Mouse (Mus musculus): ENCODE data around the gene Rc3h1. TPM values are rescaled to one million over a fixed set of nuclear protein-coding genes. Genes with fewer than 3 reads are reported as not detected.

Rc3h1 gene
- polyA plus RNA-seq, 1 experiment from 2014 or later = 4.2 TPM

GRCm38 (mm10) chr1:160919383-160919782, 13.2 kb downstream of the Rc3h1 start:
- Histone ChIP-seq H3K4me1 (replicated peaks; ENCODE audit: control insufficient read depth, insufficient read depth) (no peaks in the 10 kb centered on the region), H3K36me3 (ENCODE audit: control insufficient read depth, insufficient read depth, low read length) (no peaks in the 10 kb centered on the region), H3K4me2 (replicated peaks; ENCODE audit: low read depth) (no peak overlapping the region), H3K9ac (ENCODE audit: low read length) (no peak overlapping the region), H3K27ac (replicated peaks) (no peak overlapping the region), H3K9me3 (ENCODE audit: control insufficient read depth, low read length) (no peaks in the 10 kb centered on the region), H3K4me3 (ENCODE audit: low read depth, low read length) (no peak overlapping the region), H3K27me3 (ENCODE audit: control insufficient read depth, insufficient read depth, low read length) (no peaks in the 10 kb centered on the region)
- WGBS = 82% methylated on average over 1 of the region's 1 CpGs
- DNase-seq (ENCODE audit: low spot score) = no peak
- TF ChIP-seq CTCF (IDR thresholded peaks at IDR 0.05; ENCODE audit: low read depth) = no peak
- TF ChIP-seq EP300 (optimal IDR thresholded peaks at IDR 0.05) = no peak
- ATAC-seq (ENCODE audit: low FRiP score, low TSS enrichment) = no peak

DNA sequence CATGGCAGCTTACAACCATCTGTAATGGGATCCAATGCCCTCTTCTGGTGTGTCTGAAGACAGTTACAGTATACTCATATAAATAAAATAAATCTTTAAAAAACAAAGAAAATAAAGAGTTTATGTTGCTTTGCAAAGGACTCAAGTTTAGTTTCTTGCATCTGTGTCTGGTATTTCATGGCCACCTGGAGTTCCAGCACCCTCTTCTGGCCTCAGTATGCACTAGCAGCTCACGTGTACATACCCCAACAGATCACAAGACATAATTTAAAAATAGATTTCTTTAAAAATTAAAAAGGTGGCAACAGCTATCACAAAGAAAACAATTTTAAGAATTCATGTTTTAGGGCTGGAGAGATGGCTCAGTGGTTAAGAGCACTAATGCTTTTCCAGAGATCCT, 15.7 kb downstream of the Rc3h1 start:
- Histone ChIP-seq H3K4me2 (replicated peaks; ENCODE audit: low read depth) (no peak overlapping the region), H3K27me3 (ENCODE audit: control insufficient read depth, insufficient read depth, low read length) (no peaks in the 10 kb centered on the region), H3K4me1 (replicated peaks; ENCODE audit: control insufficient read depth, insufficient read depth) (no peaks in the 10 kb centered on the region), H3K27ac (replicated peaks) (no peak overlapping the region), H3K36me3 (ENCODE audit: control insufficient read depth, insufficient read depth, low read length) (no peaks in the 10 kb centered on the region), H3K4me3 (ENCODE audit: low read depth, low read length) (no peak overlapping the region), H3K9ac (ENCODE audit: low read length) (no peak overlapping the region), H3K9me3 (ENCODE audit: control insufficient read depth, low read length) (no peaks in the 10 kb centered on the region)
- no peak for DNase-seq (ENCODE audit: low spot score)
- TF ChIP-seq EP300 (optimal IDR thresholded peaks at IDR 0.05) (no peak), CTCF (IDR thresholded peaks at IDR 0.05; ENCODE audit: low read depth) (peak; percentile 48)
- WGBS = 97% methylated on average over 1 of the region's 1 CpGs
- ATAC-seq (ENCODE audit: low FRiP score, low TSS enrichment) = no peak

GRCm38 (mm10) chr1:160931320-160931719, 25.1 kb downstream of the Rc3h1 start:
- no peak for TF ChIP-seq EP300 (optimal IDR thresholded peaks at IDR 0.05)
- no peak for TF ChIP-seq CTCF (IDR thresholded peaks at IDR 0.05; ENCODE audit: low read depth)
- H3K9me3 ChIP-seq (ENCODE audit: control insufficient read depth, low read length) = no peaks in the 10 kb centered on the region
- no peaks in the 10 kb centered on the region for H3K36me3 ChIP-seq (ENCODE audit: control insufficient read depth, insufficient read depth, low read length)
- no peak for ATAC-seq (ENCODE audit: low FRiP score, low TSS enrichment)
- no peak overlapping the region for H3K27ac ChIP-seq (replicated peaks)
- DNase-seq (ENCODE audit: low spot score) = no peak
- no peak overlapping the region for H3K4me2 ChIP-seq (replicated peaks; ENCODE audit: low read depth)
- H3K4me1 ChIP-seq (replicated peaks; ENCODE audit: control insufficient read depth, insufficient read depth) = no peaks in the 10 kb centered on the region
- no peaks in the 10 kb centered on the region for H3K27me3 ChIP-seq (ENCODE audit: control insufficient read depth, insufficient read depth, low read length)
- H3K4me3 ChIP-seq (ENCODE audit: low read depth, low read length) = no peak overlapping the region
- H3K9ac ChIP-seq (ENCODE audit: low read length) = no peak overlapping the region

GRCm38 (mm10) chr1:160933896-160934482, 27.8 kb downstream of the Rc3h1 start:
- Histone ChIP-seq H3K4me3 (ENCODE audit: low read depth, low read length) (no peak overlapping the region), H3K27ac (replicated peaks) (no peak overlapping the region), H3K27me3 (ENCODE audit: control insufficient read depth, insufficient read depth, low read length) (no peaks in the 10 kb centered on the region), H3K9me3 (ENCODE audit: control insufficient read depth, low read length) (no peaks in the 10 kb centered on the region), H3K4me1 (replicated peaks; ENCODE audit: control insufficient read depth, insufficient read depth) (no peaks in the 10 kb centered on the region), H3K9ac (ENCODE audit: low read length) (no peak overlapping the region), H3K36me3 (ENCODE audit: control insufficient read depth, insufficient read depth, low read length) (peaks cover 2% of the 10 kb centered on the region; the same call in 1 of the 2 replicates), H3K4me2 (replicated peaks; ENCODE audit: low read depth) (no peak overlapping the region)
- TF ChIP-seq EP300 (optimal IDR thresholded peaks at IDR 0.05) (no peak), CTCF (IDR thresholded peaks at IDR 0.05; ENCODE audit: low read depth) (peak; percentile 72)
- DNase-seq (ENCODE audit: low spot score) (no peak), ATAC-seq (ENCODE audit: low FRiP score, low TSS enrichment) (no peak)
- WGBS = 62% methylated on average over 4 of the region's 4 CpGs

- Histone ChIP-seq H3K36me3 (ENCODE audit: control insufficient read depth, insufficient read depth, low read length) (peaks cover 2% of the 10 kb centered on the region; the same call in 1 of the 2 replicates), H3K4me1 (replicated peaks; ENCODE audit: control insufficient read depth, insufficient read depth) (no peaks in the 10 kb centered on the region)
- DNase-seq (ENCODE audit: low spot score) = no peak
These were observed 29.3 kb downstream of the Rc3h1 start for GRCm38 (mm10) chr1:160935551-160935950.

DNA sequence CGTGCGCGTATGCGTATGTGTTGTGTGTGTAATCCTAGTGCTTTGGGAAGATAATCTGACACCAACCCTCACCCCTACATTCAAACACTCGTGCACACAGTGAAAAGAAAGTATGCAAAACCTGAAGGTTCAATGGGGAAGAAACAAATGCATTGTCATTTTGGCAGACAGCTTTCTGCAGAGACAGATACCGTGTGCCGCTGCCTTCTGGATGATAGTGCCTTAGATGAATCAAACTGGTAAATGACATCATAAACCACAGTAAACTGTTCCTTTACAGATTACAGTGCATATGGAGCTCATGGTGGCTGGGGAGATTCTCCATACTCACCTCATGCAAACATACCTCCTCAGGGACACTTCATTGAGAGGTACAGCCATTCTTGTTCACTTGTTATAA, 57.0 kb downstream of the Rc3h1 start:
- H3K36me3 ChIP-seq (ENCODE audit: control insufficient read depth, insufficient read depth, low read length) = peaks cover 8% of the 10 kb centered on the region; the same call in 1 of the 2 replicates
- H3K9me3 ChIP-seq (ENCODE audit: control insufficient read depth, low read length) = no peaks in the 10 kb centered on the region
- WGBS = 95% methylated on average over 7 of the region's 7 CpGs
- no peak overlapping the region for H3K27ac ChIP-seq (replicated peaks)
- H3K4me3 ChIP-seq (ENCODE audit: low read depth, low read length) = no peak overlapping the region
- no peak overlapping the region for H3K4me2 ChIP-seq (replicated peaks; ENCODE audit: low read depth)
- TF ChIP-seq EP300 (optimal IDR thresholded peaks at IDR 0.05) = no peak
- TF ChIP-seq CTCF (IDR thresholded peaks at IDR 0.05; ENCODE audit: low read depth) = no peak
- no peaks in the 10 kb centered on the region for H3K27me3 ChIP-seq (ENCODE audit: control insufficient read depth, insufficient read depth, low read length)
- ATAC-seq (ENCODE audit: low FRiP score, low TSS enrichment) (no peak), DNase-seq (ENCODE audit: low spot score) (no peak)
- H3K9ac ChIP-seq (ENCODE audit: low read length) = no peak overlapping the region
- H3K4me1 ChIP-seq (replicated peaks; ENCODE audit: control insufficient read depth, insufficient read depth) = no peaks in the 10 kb centered on the region

More at GRCm38 (mm10) chr1:160935551-160935950, 29.3 kb downstream of the Rc3h1 start:
- ATAC-seq (ENCODE audit: low FRiP score, low TSS enrichment) = no peak
- Histone ChIP-seq H3K9ac (ENCODE audit: low read length) (no peak overlapping the region), H3K27me3 (ENCODE audit: control insufficient read depth, insufficient read depth, low read length) (no peaks in the 10 kb centered on the region), H3K4me2 (replicated peaks; ENCODE audit: low read depth) (no peak overlapping the region), H3K27ac (replicated peaks) (no peak overlapping the region), H3K4me3 (ENCODE audit: low read depth, low read length) (no peak overlapping the region), H3K9me3 (ENCODE audit: control insufficient read depth, low read length) (no peaks in the 10 kb centered on the region)
- no peak for TF ChIP-seq EP300 (optimal IDR thresholded peaks at IDR 0.05)
- TF ChIP-seq CTCF (IDR thresholded peaks at IDR 0.05; ENCODE audit: low read depth) = peak; percentile 59
- WGBS = 89% methylated on average over 6 of the region's 6 CpGs
